Mouse (Mus musculus): ENCODE data around the gene Myo1a.

DNA sequence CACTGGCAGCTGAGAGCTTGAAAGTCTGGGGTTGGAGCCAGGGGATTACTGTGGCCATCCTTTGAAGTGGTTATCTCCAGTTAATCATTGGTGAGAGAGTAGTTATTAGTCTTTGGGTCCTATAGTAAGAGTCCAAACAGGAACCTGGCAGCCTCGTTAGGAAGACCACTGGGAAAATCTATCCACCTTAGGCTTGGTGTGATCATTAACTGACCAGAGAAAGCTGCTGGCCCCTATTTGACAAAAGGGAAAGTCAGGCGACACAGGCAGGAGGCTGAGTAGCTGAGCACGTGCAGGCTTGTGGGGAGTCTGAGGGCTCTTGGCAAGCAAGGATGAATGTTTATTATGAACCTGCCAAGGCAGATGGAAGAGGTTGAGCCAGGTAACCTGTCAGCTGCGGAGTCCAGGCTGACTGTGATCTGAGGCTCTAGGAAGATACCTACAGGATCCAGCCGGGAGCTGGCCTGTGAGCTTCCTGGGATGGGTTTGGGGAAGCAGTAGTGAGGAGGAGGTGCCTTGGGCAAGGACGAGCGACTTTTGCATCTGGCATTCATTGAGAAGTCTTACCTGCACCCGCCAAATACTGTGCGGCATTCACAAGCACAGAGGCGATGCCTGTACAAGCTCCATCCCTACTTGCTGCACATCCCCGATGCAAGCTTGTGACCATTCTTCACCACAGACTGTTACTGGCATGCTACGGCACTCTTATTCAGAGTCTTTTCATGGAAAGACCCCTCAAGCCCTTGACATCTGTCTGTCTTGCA lies 59.1 kb downstream of the Myo1a start:
- TF ChIP-seq CTCF (IDR thresholded peaks at IDR 0.05; ENCODE audit: insufficient read depth, low read length) (no peak), POLR2A (IDR thresholded peaks at IDR 0.05; ENCODE audit: borderline replicate concordance, extremely low read depth, low read depth, low read length) (no peak)

Measured in lung, adult 2 months (tissue).